Mouse (Mus musculus) kidney, postnatal 0 days (tissue): ENCODE measurements at regions not wholly inside any gene's neighbourhood (a gene's known extent, or its start where the extent isn't known, plus 50 kb on each side); places are given as distances from the start of the nearest gene placed in this dataset.

Experiments used
- ATAC-seq: fragments of 200-750 bp; cut with Nextera tagmentation; replicated peaks from 2 replicates; pipeline ENCODE4 v1.8.0; 2017; ENCODE audit warnings: low read depth, moderate number of reproducible peaks, moderate TSS enrichment, moderate library complexity; ENCODE audit not compliant: low FRiP score
- DNase-seq: peaks from one replicate; pipeline ENCODE4 v3.0.0-alpha.2; 2016; ENCODE audit warnings: low spot score
- H3K27ac ChIP-seq: fragments of 300-500 bp; sonication (generic); 2 replicates; pipeline ENCODE4 v1.5.1; 2014; ENCODE audit warnings: mild to moderate bottlenecking
- H3K27me3 ChIP-seq: fragments of 300-500 bp; sonication (generic); 2 replicates; pipeline ENCODE4 v1.6.1; 2014; ENCODE audit warnings: low read length, mixed read lengths; ENCODE audit not compliant: insufficient read depth
- H3K36me3 ChIP-seq: fragments of 300-500 bp; sonication (generic); 2 replicates; pipeline ENCODE4 v1.6.1; 2014; ENCODE audit warnings: low read length, mixed read lengths; ENCODE audit not compliant: insufficient read depth
- H3K4me1 ChIP-seq: fragments of 300-500 bp; sonication (generic); replicated peaks from 2 replicates; pipeline ENCODE4 v1.6.1; 2014; ENCODE audit warnings: antibody characterized with exemption, low read length, mixed read lengths; ENCODE audit not compliant: insufficient read depth
- H3K4me2 ChIP-seq: fragments of 300-500 bp; sonication (generic); 2 replicates; pipeline ENCODE4 v1.6.1; 2014; ENCODE audit warnings: mild to moderate bottlenecking, low read length, moderate library complexity, mixed read lengths
- H3K4me3 ChIP-seq: fragments of 300-500 bp; sonication (generic); replicated peaks from 2 replicates; pipeline ENCODE4 v1.5.1; 2014; ENCODE audit warnings: low read depth, low read length
- H3K9ac ChIP-seq: fragments of 300-500 bp; sonication (generic); 2 replicates; pipeline ENCODE4 v1.6.1; 2014; ENCODE audit warnings: low read depth, low read length
- H3K9me3 ChIP-seq: fragments of 300-500 bp; sonication (generic); replicated peaks from 2 replicates; pipeline ENCODE4 v1.6.1; 2016; ENCODE audit warnings: low read length, inconsistent platforms, mixed read lengths
- CTCF ChIP-seq: IDR thresholded peaks from 2 replicates; pipeline ENCODE4 v1.5.1; 2016; ENCODE audit warnings: antibody characterized with exemption, low read depth, mild to moderate bottlenecking, moderate library complexity
- WGBS: fragments of 180-500 bp; shearing (Covaris S2); extraction: QIAGEN DNeasy Blood & Tissue Kit; methylation state at CpG from one replicate; pipeline ENCODE4 v1.1.7; 2014; 5-methylcytosine and 5-hydroxymethylcytosine counted together

GRCm38 (mm10) chr14:79848116-79848515, 77.0 kb upstream of the Pcdh8 start:
- no peaks in the 10 kb centered on the region for H3K4me1 ChIP-seq
- no peak overlapping the region for H3K9ac ChIP-seq
- H3K9me3 ChIP-seq: no peaks in the 10 kb centered on the region
- DNase-seq (no peak), ATAC-seq (no peak)
- no peak for TF ChIP-seq CTCF
- H3K27me3 ChIP-seq: no peaks in the 10 kb centered on the region
- no peaks in the 10 kb centered on the region for H3K36me3 ChIP-seq
- H3K4me3 ChIP-seq: no peak overlapping the region
- 85% methylated on average over 4 of the region's 4 CpGs for WGBS
- no peak overlapping the region for H3K4me2 ChIP-seq
- H3K27ac ChIP-seq: no peak overlapping the region

- Histone ChIP-seq H3K4me2 (no peak overlapping the region), H3K9ac (no peak overlapping the region), H3K4me3 (no peak overlapping the region), H3K27ac (no peak overlapping the region), H3K27me3 (no peaks in the 10 kb centered on the region), H3K4me1 (no peaks in the 10 kb centered on the region), H3K36me3 (no peaks in the 10 kb centered on the region), H3K9me3 (no peaks in the 10 kb centered on the region)
- ATAC-seq: no peak
- no peak for TF ChIP-seq CTCF
- WGBS: 73% methylated on average over 5 of the region's 5 CpGs
- DNase-seq: no peak
These were observed 73.2 kb upstream of the Pcdh8 start for GRCm38 (mm10) chr14:79844306-79844705.

GRCm38 (mm10) chr14:79843135-79843550, 72.0 kb upstream of the Pcdh8 start:
- H3K9ac ChIP-seq: no peak overlapping the region
- no peak overlapping the region for H3K27ac ChIP-seq
- no peak overlapping the region for H3K4me2 ChIP-seq
- H3K4me3 ChIP-seq: no peak overlapping the region
- no peaks in the 10 kb centered on the region for H3K9me3 ChIP-seq
- DNase-seq: peak; percentile 35
- no peaks in the 10 kb centered on the region for H3K4me1 ChIP-seq
- peak; percentile 64 for TF ChIP-seq CTCF
- ATAC-seq: no peak
- no peaks in the 10 kb centered on the region for H3K27me3 ChIP-seq
- WGBS: 22% methylated on average over 13 of the region's 13 CpGs
- no peaks in the 10 kb centered on the region for H3K36me3 ChIP-seq

GRCm38 (mm10) chr14:79842734-79843133, 71.6 kb upstream of the Pcdh8 start:
- Histone ChIP-seq H3K4me1 (no peaks in the 10 kb centered on the region), H3K9me3 (no peaks in the 10 kb centered on the region), H3K4me3 (no peak overlapping the region), H3K36me3 (no peaks in the 10 kb centered on the region), H3K27ac (no peak overlapping the region), H3K27me3 (no peaks in the 10 kb centered on the region), H3K4me2 (no peak overlapping the region), H3K9ac (no peak overlapping the region)
- no peak for DNase-seq
- ATAC-seq: no peak
- WGBS: 55% methylated on average over 3 of the region's 3 CpGs
- no peak for TF ChIP-seq CTCF

GRCm38 (mm10) chr14:79837101-79837500, 66.0 kb upstream of the Pcdh8 start:
- peak; percentile 56 for DNase-seq
- no peak for ATAC-seq

GRCm38 (mm10) chr14:79836186-79836585, 65.1 kb upstream of the Pcdh8 start:
- 93% methylated on average over 5 of the region's 6 CpGs for WGBS
- Histone ChIP-seq H3K27ac (no peak overlapping the region), H3K36me3 (no peaks in the 10 kb centered on the region), H3K9ac (no peak overlapping the region), H3K9me3 (no peaks in the 10 kb centered on the region), H3K27me3 (no peaks in the 10 kb centered on the region), H3K4me2 (no peak overlapping the region), H3K4me1 (no peaks in the 10 kb centered on the region), H3K4me3 (no peak overlapping the region)
- no peak for TF ChIP-seq CTCF
- ATAC-seq: no peak
- no peak for DNase-seq

More at GRCm38 (mm10) chr14:79837101-79837500, 66.0 kb upstream of the Pcdh8 start:
- Histone ChIP-seq H3K4me2 (no peak overlapping the region), H3K27me3 (no peaks in the 10 kb centered on the region), H3K36me3 (no peaks in the 10 kb centered on the region), H3K4me3 (no peak overlapping the region), H3K9ac (no peak overlapping the region), H3K4me1 (no peaks in the 10 kb centered on the region), H3K9me3 (no peaks in the 10 kb centered on the region), H3K27ac (no peak overlapping the region)
- WGBS: 30% methylated on average over 5 of the region's 5 CpGs
- TF ChIP-seq CTCF: no peak
